Mouse (Mus musculus) heart, embryonic 13.5 days (tissue): Measurements from ENCODE around the gene Bhlhe40. TPM values are rescaled to one million over a fixed set of nuclear protein-coding genes. Genes with fewer than 3 reads are reported as not detected.

Experiments
- ATAC-seq: fragments of 200-750 bp; cut with Nextera tagmentation; 2 replicates; pipeline ENCODE4 v1.8.0; 2017; ENCODE audit warnings: moderate TSS enrichment; ENCODE audit not compliant: insufficient number of reproducible peaks, low FRiP score, low TSS enrichment; ENCODE audit errors: extremely low read depth
- H3K27ac ChIP-seq: fragments of 300-500 bp; sonication (generic); replicated peaks from 2 replicates; pipeline ENCODE4 v1.5.1; 2015; ENCODE audit warnings: moderate library complexity, mild to moderate bottlenecking, inconsistent platforms
- H3K27me3 ChIP-seq: fragments of 300-500 bp; sonication (generic); replicated peaks from 2 replicates; pipeline ENCODE4 v1.6.1; 2015; ENCODE audit warnings: mild to moderate bottlenecking, inconsistent platforms
- H3K36me3 ChIP-seq: fragments of 300-500 bp; sonication (generic); 2 replicates; pipeline ENCODE4 v1.6.1; 2015; ENCODE audit warnings: mild to moderate bottlenecking, inconsistent platforms
- H3K4me1 ChIP-seq: fragments of 300-500 bp; sonication (generic); 2 replicates; pipeline ENCODE4 v1.6.1; 2015; ENCODE audit warnings: inconsistent platforms
- H3K4me2 ChIP-seq: fragments of 300-500 bp; sonication (generic); 2 replicates; pipeline ENCODE4 v1.6.1; 2015; ENCODE audit warnings: inconsistent platforms, mild to moderate bottlenecking, moderate library complexity
- H3K4me3 ChIP-seq: fragments of 300-500 bp; sonication (generic); 2 replicates; pipeline ENCODE4 v1.5.1; 2015; ENCODE audit warnings: moderate library complexity, mild to moderate bottlenecking, inconsistent platforms
- H3K9ac ChIP-seq: fragments of 300-500 bp; sonication (generic); 2 replicates; pipeline ENCODE4 v1.6.1; 2015; ENCODE audit warnings: inconsistent platforms, mild to moderate bottlenecking, moderate library complexity
- H3K9me3 ChIP-seq: fragments of 300-500 bp; sonication (generic); 2 replicates; pipeline ENCODE4 v1.6.1; 2016; ENCODE audit warnings: inconsistent platforms
- WGBS: fragments of 180-500 bp; shearing (Covaris S2); methylation state at CpG from one replicate; pipeline ENCODE4 v1.1.7; 2015; ENCODE audit warnings: mixed read lengths; 5-methylcytosine and 5-hydroxymethylcytosine counted together
- polyA plus RNA-seq: library from polyadenylated mRNA; unstranded; fragments of >200 nt; fragmentation: Nextera tagmentation; extraction: Ambion mirVana; gene quantifications from 2 replicates; pipeline ENCODE4 v1.2.1, GENCODE M21; 2015

Bhlhe40 gene
- polyA plus RNA-seq, 1 experiment from 2014 or later = 15.1 TPM

DNA sequence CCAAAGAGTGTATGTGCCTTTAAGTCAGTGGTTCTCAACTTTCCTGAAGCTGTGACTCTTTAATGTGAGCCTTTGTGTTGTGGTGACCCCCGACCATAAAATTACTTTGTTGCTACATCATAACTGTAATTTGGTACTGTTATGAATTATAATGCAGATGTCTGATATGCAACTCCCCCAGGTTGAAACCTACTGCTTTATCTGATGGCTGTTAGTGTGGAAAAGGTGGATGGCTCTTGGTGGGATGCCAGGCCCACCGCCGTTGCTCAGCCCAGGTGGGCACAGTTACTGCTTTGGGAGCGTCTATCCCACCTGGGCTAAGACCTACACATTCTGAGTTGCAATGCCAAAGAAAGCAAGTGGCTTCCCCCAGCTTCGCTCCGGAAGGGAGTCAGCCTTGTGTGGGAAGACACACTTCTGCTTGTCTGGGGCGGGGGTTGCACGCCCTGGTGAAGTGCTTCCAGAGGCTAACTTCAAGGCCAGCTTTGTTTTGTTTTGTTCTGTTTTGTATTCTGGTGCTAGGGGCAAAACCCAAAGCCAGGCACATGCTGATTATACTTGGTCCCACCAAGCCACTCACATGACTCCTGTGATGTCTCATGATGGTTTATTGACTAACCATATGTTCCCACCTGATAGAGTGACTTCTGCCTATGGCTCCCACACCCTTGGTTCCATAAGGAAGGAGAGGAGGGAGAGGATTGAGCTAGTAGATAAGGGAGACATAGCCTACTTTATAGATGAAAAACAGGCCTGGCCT lies 34.7 kb downstream of the Bhlhe40 start:
- no peak overlapping the region for H3K27ac ChIP-seq
- H3K27me3 ChIP-seq = 0 out of 2 replicates have a peak, but pooled peaks cover 9% of the 10 kb centered on the region
- no peak overlapping the region for H3K9ac ChIP-seq
- no peak overlapping the region for H3K4me3 ChIP-seq
- 73% methylated on average over 8 of the region's 8 CpGs for WGBS
- H3K4me2 ChIP-seq = no peak overlapping the region
- no peaks in the 10 kb centered on the region for H3K9me3 ChIP-seq
- no peaks in the 10 kb centered on the region for H3K36me3 ChIP-seq
- H3K4me1 ChIP-seq = peaks cover 15% of the 10 kb centered on the region
- ATAC-seq = no peak

DNA sequence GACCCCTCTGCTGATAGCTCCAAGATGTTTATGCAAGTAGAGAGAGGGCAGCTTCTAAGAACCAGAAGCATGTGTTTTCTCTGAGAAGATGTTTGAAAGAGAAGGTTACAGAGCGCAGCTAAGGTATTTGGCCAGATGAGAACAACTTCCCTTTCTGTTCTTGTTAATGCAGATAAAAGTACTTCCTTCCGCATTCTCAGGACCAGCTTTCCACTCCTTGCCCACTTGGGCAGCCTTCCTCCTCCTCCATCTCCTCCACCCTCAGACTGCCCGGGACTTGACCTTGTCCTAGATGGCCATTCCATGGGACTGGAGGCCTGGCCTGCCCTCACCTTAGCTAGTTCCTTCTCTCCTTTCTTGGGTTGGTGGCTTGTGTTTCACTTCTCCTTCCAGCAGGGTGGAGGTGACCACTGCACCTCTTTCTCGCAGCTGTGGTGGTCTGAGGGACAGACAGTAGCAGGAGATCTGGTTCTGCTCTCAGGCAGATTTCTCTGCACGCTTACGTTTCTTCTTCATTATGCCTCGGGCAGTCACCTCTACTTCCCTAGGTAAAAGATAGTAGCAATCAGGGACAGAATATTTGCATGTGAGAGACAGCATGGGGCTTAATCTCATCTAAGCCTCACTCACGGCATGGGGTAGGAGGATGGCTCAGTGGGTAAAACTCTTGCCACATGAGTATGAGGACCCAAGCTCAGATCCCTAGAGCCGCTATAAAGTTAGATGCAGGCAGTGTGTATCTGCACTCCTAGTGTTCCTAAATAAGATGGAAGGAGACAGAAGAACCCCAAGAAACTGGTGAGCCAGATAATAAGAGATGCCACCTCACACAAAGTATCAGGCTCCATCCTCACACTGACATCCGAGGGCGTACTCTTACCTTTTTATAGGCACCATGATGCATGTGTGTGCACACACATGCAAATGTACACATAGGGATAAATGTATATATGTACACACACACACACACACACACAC lies 35.7 kb downstream of the Bhlhe40 start:
- Histone ChIP-seq H3K4me2 (no peak overlapping the region), H3K4me3 (no peak overlapping the region), H3K9me3 (no peaks in the 10 kb centered on the region), H3K9ac (no peak overlapping the region), H3K27me3 (0 out of 2 replicates have a peak, but pooled peaks cover 9% of the 10 kb centered on the region), H3K36me3 (no peaks in the 10 kb centered on the region), H3K4me1 (peaks cover 25% of the 10 kb centered on the region), H3K27ac (no peak overlapping the region)
- no peak for ATAC-seq
- 73% methylated on average over 11 of the region's 11 CpGs for WGBS

DNA sequence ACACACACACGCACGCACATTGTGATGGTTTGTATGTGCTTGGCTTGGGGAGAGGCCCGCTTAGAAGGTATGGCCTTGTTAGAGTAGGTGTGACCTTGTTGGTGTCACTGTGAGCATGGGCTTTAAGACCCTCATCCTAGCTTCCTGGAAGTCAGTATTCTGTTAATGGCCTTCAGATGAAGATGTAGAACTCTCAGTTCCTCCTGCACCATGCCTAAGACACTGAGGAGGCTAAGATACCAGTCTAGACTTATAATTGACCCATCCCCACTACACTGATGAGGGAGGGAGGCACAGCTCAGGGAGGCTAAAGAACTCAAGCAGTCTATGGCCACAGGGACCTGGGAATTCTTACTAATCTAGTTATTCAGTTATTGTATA lies 36.4 kb downstream of the Bhlhe40 start:
- Histone ChIP-seq H3K9me3 (no peaks in the 10 kb centered on the region), H3K4me1 (peaks cover 27% of the 10 kb centered on the region), H3K27me3 (0 out of 2 replicates have a peak, but pooled peaks cover 9% of the 10 kb centered on the region), H3K27ac (no peak overlapping the region), H3K4me3 (no peak overlapping the region), H3K4me2 (no peak overlapping the region), H3K9ac (no peak overlapping the region), H3K36me3 (no peaks in the 10 kb centered on the region)
- no peak for ATAC-seq
- WGBS = 92% methylated on average over 3 of the region's 3 CpGs

DNA sequence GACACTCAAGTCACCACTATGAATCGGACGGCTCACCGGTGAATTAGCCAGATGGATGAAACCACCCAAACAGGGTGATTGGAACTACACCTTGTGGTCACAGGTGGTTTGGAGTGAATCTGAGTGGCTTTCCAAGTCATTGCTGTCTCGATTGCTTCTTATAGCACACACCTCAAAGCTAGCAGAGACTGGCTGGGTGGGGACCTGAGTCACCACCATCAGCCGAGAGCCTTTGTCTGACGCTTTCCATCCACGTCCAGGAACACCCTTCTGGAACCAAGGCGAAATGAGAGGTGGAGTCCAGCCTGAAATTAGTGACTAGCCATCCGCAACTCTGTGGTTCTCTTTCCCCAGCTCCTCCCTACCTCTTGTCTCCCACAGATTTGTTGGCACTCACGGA lies 36.9 kb downstream of the Bhlhe40 start:
- Histone ChIP-seq H3K4me3 (no peak overlapping the region), H3K9me3 (no peaks in the 10 kb centered on the region), H3K27me3 (0 out of 2 replicates have a peak, but pooled peaks cover 9% of the 10 kb centered on the region), H3K4me2 (no peak overlapping the region), H3K36me3 (no peaks in the 10 kb centered on the region), H3K27ac (no peak overlapping the region), H3K4me1 (peaks cover 27% of the 10 kb centered on the region), H3K9ac (no peak overlapping the region)
- ATAC-seq = no peak
- 85% methylated on average over 10 of the region's 10 CpGs for WGBS

DNA sequence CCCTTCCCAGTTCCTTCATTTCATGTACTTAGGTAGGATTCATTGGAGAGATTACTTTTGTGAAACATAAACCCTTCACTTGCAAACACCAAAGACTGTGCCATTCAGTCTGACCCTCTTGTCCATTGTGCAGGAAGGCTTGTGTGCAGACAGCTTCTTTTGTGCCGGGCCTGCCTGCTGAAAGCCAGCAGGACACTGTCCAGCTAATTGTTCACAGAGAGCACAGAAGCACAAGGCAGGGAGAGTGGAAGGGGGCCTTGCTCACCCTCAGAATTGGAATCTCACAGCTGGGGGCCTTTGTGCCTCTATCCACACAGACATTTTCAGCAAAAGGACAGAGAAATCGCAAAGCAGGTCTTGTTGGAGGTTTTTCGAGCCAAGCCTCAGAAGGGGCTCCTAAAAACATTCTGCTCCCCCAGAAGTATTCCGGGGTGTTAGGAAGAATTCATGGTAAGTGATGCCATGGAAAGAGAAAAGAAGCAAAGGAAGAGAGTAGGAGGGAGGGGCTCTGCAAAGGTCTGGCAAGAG lies 38.0 kb downstream of the Bhlhe40 start:
- Histone ChIP-seq H3K4me1 (peaks cover 27% of the 10 kb centered on the region), H3K27me3 (0 out of 2 replicates have a peak, but pooled peaks cover 9% of the 10 kb centered on the region), H3K27ac (no peak overlapping the region), H3K36me3 (no peaks in the 10 kb centered on the region), H3K9me3 (no peaks in the 10 kb centered on the region), H3K9ac (no peak overlapping the region), H3K4me2 (no peak overlapping the region), H3K4me3 (no peak overlapping the region)
- WGBS = 63% methylated on average over 4 of the region's 4 CpGs
- ATAC-seq = no peak

DNA sequence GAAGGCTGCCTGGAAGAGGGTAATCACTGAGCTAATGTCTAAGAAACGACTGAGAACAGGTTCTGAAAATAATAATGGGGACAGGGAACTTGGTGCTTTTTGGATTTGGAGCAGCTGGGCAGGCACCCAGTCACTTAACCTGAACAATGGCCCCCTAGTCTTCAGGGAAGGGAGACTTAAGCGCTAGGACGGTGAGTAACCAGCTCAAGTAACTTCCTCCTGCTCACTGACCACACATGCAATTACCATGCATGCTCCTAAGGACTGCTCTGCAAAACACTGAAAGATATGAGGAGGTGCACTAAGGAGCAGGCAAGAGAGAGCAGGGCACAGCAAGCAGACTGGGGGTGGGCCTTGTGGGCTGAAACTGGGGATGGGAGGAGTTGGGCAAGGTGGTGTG lies 39.2 kb downstream of the Bhlhe40 start:
- Histone ChIP-seq H3K27me3 (0 out of 2 replicates have a peak, but pooled peaks cover 9% of the 10 kb centered on the region), H3K4me1 (peaks cover 30% of the 10 kb centered on the region), H3K36me3 (no peaks in the 10 kb centered on the region), H3K4me2 (no peak overlapping the region), H3K27ac (no peak overlapping the region), H3K9me3 (no peaks in the 10 kb centered on the region), H3K4me3 (no peak overlapping the region), H3K9ac (no peak overlapping the region)
- ATAC-seq = no peak
- WGBS = 74% methylated on average over 3 of the region's 3 CpGs

DNA sequence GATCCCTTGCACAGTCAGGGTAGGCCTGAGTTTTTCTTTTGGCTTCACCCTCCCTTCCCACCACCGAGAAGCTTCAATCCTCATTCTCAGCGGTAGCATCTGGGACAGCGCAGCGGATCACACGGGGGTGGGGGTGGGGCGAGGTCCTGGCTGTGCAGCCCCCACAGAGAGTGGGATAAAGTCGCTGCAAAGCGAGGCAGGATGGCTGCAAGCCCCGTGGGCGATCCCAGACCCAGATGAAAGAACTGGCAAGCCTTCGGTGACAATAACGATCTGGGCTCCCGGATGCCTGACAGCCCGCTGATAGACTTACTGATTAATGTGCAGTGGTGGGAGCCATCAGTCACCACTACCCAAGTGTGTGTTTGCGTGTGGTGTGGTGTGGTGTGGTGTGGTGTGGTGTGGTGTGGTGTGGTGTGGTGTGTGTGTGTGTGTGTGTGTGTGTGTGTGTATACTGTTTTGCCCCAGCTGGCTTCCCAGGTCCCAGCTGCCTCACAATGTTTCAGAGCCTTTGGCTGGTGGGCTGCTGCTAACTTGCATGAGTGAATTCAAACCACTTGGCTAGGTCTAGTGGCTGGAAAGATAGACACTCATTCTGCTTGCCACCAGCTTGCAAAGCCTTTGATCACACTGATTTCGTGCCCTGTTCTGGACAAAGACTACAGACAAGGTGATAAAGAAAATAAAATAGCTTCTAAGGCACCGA lies 40.4 kb downstream of the Bhlhe40 start:
- no peak for ATAC-seq
- Histone ChIP-seq H3K27ac (no peak overlapping the region), H3K4me3 (peak overlapping the region; percentile 32)

DNA sequence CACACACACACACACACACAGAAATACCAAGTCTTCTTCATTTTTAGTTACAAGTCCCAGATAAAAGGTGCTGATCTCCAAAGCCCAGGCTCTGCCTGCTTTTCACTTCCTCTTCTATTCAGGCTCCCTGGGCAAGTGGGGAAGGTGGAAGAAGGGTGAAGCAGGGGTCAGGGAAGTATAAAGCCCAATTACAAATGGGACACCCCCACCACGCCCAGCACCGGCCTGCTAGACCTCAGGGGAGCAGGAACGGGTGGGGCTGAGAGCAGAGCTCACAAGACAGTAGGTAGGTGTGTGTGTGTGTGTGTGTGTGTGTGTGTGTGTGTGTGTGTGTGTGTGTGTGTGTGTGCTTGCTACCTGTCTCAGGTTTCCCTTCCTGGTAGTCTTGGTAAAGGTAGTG lies 42.2 kb downstream of the Bhlhe40 start:
- no peaks in the 10 kb centered on the region for H3K9me3 ChIP-seq
- H3K4me1 ChIP-seq = peaks cover 30% of the 10 kb centered on the region
- WGBS = 68% methylated on average over 3 of the region's 3 CpGs
- H3K27me3 ChIP-seq = 0 out of 2 replicates have a peak, but pooled peaks cover 12% of the 10 kb centered on the region
- H3K9ac ChIP-seq = no peak overlapping the region
- no peak for ATAC-seq
- no peak overlapping the region for H3K4me2 ChIP-seq
- H3K4me3 ChIP-seq = no peak overlapping the region
- no peak overlapping the region for H3K27ac ChIP-seq
- no peaks in the 10 kb centered on the region for H3K36me3 ChIP-seq

More for the DNA sequence above, 40.4 kb downstream of the Bhlhe40 start:
- Histone ChIP-seq H3K4me1 (peaks cover 27% of the 10 kb centered on the region), H3K9ac (peak overlapping the region; percentile 69), H3K27me3 (0 out of 2 replicates have a peak, but pooled peaks cover 9% of the 10 kb centered on the region), H3K36me3 (no peaks in the 10 kb centered on the region), H3K9me3 (no peaks in the 10 kb centered on the region), H3K4me2 (peak overlapping the region; percentile 63)
- 14% methylated on average over 17 of the region's 17 CpGs for WGBS

DNA sequence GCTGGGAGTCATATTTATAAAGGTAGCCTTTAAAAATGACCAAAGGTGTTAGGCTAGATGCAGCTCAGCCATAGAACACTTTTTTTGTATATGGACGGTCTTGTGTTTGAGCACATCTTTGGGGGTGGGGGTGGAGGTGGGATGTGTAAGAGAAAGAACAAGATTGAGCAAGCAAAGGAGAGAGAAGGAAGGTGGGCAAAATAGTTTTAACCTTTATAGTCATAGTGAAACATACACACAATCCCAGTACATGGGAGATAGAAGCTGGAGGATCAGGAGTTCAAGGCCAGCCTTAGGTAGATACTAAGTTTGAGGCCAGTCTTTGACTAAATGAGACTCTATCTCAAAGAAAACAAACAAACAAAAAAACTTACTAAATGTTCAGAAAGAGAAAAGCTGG lies 42.7 kb downstream of the Bhlhe40 start:
- Histone ChIP-seq H3K4me3 (no peak overlapping the region), H3K9me3 (no peaks in the 10 kb centered on the region), H3K27ac (no peak overlapping the region), H3K4me2 (no peak overlapping the region), H3K36me3 (no peaks in the 10 kb centered on the region), H3K4me1 (peaks cover 28% of the 10 kb centered on the region), H3K27me3 (0 out of 2 replicates have a peak, but pooled peaks cover 12% of the 10 kb centered on the region), H3K9ac (no peak overlapping the region)
- 97% methylated on average over 1 of the region's 1 CpGs for WGBS
- no peak for ATAC-seq

DNA sequence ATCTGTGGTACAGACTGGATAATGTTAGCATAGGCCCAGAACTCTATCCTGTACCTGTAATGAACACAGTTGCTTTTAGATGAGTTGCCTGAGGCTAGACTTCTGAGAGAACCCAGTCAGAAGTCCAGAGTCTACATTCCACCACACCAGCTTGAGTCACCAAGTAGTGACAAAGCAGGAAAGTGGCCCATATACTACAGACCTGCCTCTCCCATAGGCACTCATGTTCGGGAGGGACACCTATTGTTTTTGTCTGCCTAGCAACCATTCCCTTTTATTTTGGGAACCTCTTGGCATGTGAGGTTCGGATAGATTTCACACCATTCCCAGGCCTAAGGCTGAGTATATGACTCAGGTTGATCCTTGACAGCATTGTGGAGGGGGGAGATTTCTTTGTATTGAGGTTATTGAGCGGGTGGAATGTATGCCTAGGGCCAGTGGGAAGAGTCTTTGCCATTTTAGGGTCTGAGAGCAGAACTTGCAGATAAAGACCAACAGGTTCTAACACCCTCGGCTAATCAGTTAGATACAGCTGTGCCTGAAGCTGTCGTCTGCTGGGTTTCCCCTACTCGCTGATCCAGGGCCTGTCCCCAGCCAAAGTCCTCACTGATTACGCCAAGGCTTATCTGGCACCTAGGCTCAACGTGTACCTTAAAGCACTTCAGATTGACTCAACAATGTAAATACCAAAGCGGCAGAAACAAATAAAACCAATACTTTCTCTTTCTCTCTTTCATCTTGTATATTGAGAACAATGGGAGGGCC lies 44.1 kb downstream of the Bhlhe40 start:
- H3K36me3 ChIP-seq = no peaks in the 10 kb centered on the region
- H3K27me3 ChIP-seq = peaks cover 11% of the 10 kb centered on the region
- H3K4me3 ChIP-seq = no peak overlapping the region
- no peaks in the 10 kb centered on the region for H3K9me3 ChIP-seq
- ATAC-seq = no peak
- H3K4me2 ChIP-seq = no peak overlapping the region
- peaks cover 28% of the 10 kb centered on the region for H3K4me1 ChIP-seq
- H3K27ac ChIP-seq = no peak overlapping the region
- WGBS = 29% methylated on average over 9 of the region's 9 CpGs
- H3K9ac ChIP-seq = no peak overlapping the region
